Mouse (Mus musculus): ENCODE measurements around the gene Cisd1.

DNA sequence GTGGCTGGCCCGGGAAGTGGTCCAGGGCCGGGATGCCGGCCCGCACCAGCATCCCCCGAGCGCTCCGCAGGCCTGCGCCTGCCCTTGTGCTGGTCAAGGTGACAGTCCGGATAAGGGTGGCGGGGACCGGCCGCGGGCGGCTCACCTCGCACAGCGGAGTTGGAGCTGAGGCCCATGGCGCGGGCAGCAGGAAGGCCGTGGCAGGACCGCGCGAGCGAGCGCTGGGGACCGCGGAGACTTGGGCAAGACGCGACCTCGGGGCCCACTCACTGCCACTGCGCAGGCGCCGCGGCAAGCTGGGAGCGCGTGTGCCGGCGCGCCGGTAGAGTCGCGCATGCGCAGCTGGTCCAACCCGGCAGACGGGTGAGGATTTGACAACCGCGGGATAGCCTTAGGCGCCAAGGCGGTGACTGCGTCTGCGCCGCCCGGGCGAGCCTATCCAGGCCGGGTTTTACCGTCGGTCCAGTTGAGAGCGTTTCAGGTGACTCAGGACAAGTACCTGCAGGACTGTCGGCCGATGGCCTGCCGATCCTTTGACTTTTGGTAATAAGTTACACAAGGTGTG, at the start of gene Cisd1:
- TF ChIP-seq CTCF (IDR thresholded peaks at IDR 0.05; ENCODE audit: low read depth, low read length) (no peak), POLR2A (IDR thresholded peaks at IDR 0.05; ENCODE audit: insufficient read depth, low read length) (peak; percentile 36), EP300 (IDR thresholded peaks at IDR 0.05; ENCODE audit: insufficient read depth, low read depth, low read length) (peak; percentile 66; the same call in 1 of the 2 replicates)

Data from ES-Bruce4 (cell line).